Mouse (Mus musculus): Measurements from ENCODE around the gene Lcorl.

DNA sequence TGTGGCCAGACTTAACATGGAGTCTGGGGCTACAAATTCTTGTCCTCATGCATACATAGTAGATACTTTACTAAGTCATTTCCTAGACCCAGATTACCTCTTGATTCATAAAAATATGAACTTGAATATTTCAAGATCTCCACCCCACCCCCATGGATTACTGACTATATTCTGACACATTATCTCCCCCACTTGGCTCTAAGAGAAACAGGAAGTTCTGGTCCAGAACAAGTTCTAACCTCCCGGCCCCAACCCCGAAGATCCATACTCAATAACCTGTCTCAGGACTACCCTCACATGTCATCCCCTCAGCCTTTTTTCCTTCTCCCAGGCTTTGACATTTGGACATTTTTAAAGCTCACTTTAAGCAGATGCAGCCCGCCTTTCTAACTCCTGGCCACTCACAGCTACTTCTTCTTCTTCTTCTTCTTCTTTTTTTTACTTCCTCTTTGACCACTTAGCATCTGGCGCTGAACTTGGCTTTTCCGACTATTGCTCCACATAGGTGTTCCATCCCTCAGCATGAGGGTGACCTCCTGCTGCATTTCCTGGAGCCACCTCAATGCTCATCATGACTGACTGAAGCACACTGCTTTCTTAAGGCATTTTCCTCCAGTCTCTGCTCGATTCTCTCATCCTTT lies 138.4 kb downstream of the Lcorl start:
- TF ChIP-seq CTCF (IDR thresholded peaks at IDR 0.05; ENCODE audit: low read depth, low read length) (no peak), POLR2A (IDR thresholded peaks at IDR 0.05; ENCODE audit: borderline replicate concordance, low read depth, low read length) (no peak)

Data from bone marrow macrophage, adult 2 months (primary cell).